Mouse (Mus musculus): ENCODE data around the gene Irgc1.
"Not testable (repeated sequence)": the region's sequence is repeated elsewhere in the genome, so short reads cannot be mapped to it uniquely, and the experiment has no call there.

Gene Irgc1

DNA sequence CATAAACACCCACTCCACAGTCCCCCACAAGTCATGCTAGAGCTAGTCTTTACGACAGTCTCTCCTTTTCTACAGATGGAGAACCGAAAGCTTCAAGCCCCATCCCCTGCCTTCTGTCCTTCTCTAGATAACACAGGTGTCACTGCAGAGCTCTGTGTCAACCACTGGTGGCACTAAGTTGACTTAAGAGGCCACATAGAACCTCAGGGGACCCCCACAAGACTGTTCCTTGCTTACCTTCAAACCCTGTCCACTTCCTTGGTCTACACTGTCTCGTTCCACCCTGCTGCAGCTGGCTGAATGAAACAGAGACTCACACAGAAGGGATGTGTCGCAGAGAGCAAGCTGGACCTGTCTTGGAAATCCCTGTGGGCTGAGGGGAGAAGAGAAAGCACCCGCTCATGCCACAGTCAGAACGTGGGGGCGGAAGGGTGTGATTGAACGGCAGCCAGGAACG, at the start of gene Irgc1:
Gene Irgc1 (minus strand): TSS at position 443 of the 457 bp plus-strand sequence.
- DNase-seq (ENCODE audit: low read depth, low spot score) = no peak

DNA sequence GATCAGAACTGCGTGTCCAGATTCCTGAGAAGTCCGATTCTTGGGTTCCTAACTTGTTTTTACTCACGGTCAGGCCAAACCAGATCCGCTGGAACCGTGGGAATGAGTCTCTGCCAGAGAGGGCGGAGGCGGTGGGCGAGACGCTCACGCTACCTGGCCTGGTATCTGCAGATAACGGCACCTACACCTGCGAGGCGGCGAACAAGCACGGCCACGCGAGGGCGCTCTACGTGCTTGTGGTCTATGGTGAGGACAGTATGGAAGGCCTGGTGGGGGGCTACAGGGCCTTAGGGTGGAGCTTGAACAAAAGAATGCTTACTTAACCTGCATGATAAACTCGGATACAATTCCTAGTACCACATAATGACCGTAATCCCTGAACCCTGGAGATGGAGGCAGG, 49.4 kb upstream of the Irgc1 start:
- no peak for DNase-seq (ENCODE audit: low read depth, low spot score)

DNA sequence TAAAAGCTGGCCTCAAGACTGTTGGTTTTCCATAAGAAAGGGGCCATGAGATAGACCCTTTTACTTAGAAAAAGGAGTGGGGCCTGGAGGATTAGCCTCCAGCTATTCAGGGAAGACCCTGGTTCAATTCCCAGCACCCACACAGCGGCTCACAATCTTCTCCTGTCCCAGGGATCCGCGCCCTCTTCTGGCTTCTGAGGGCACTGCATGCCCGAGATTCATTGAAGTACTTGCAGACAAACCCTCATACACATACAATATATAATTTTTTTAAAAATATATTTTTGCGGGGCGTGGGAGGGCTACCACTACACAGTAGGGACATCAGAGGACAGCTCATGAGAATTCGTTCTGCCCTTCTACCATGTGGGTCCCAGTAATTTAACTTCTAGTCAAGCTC, 48.8 kb upstream of the Irgc1 start:
- no peak for DNase-seq (ENCODE audit: low read depth, low spot score)

DNA sequence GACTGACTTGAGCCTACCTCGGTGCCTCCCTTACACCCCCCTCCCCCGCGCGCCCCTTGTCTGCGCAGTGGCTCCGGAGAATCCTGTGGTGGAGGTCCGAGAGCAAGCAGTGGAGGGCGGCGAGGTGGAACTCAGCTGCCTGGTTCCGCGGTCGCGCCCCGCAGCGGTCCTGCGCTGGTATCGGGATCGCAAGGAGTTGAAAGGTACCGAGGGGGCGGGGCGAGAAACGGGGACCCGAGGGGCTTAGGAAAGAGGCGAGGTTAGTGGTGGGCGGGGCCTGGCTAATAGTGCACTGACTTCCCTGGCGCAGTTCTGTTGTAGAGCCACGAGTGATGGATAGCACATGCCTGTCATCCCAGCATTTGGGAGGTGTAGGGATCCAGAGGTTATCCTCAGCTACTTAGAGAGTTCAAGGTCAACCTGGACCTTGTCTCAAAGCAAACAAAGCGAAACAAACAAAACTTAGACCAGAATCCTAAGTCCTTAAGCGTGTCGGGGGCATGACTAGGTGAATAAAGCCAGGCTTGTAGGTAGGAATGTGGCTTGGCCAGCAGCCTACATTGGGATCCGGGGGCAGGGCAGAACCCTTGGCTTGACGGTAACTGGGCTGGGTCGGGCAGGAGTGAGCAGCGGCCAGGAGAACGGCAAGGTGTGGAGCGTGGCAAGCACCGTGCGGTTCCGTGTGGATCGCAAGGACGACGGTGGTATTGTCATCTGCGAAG, 47.9 kb upstream of the Irgc1 start:
- DNase-seq (ENCODE audit: low read depth, low spot score) = no peak

- DNase-seq (ENCODE audit: low read depth, low spot score) = no peak
These were observed 36.2 kb upstream of the Irgc1 start for GRCm38 (mm10) chr7:24488303-24488702.

DNA sequence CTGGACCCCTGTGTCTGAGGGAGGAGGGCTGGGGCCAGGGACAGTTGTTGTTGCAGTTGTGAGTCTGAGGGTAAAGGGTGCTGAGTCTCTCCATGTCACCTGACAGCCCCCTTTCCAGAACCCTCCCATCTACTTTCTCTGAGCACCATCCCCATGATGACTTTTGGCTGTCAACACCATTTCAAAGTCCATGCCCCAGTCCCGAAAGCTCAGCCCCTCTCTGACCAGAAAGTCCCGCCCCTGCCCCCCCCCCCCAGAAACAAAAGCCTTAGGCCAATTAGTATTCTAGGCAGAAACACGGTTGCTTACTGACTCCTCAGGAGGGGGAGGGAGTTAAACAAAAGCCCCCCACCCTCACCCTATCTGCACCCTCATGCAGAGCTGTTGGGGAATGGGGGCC, 35.3 kb upstream of the Irgc1 start:
- DNase-seq (ENCODE audit: low read depth, low spot score) = no peak

- no peak for DNase-seq (ENCODE audit: low read depth, low spot score)
These were observed 34.6 kb upstream of the Irgc1 start for GRCm38 (mm10) chr7:24486654-24487130.

DNA sequence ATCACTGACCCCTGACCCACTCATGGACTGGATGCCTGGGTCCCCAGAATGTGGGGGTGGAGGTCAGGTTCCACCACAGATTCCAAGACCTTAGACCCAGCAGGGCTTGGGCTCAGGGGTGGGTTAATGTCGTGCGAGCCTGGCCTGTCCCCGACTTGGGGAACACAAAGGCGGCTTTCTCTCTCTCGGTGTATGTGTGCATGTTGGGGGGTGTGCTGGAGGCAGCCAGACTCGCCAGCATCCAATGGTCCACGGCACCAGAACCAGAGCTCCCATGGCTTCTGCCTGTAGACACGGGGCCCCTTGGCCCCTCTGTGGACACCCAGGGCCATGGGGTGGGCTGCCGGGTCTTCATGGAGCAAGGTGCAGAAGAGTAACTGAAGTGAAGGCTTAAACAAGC, 33.4 kb upstream of the Irgc1 start:
- DNase-seq (ENCODE audit: low read depth, low spot score) = no peak

GRCm38 (mm10) chr7:24483291-24483690, 31.2 kb upstream of the Irgc1 start:
- not testable (repeated sequence) for DNase-seq (ENCODE audit: low read depth, low spot score)

GRCm38 (mm10) chr7:24482208-24483020, 30.3 kb upstream of the Irgc1 start:
- DNase-seq (ENCODE audit: low read depth, low spot score) = no peak

DNA sequence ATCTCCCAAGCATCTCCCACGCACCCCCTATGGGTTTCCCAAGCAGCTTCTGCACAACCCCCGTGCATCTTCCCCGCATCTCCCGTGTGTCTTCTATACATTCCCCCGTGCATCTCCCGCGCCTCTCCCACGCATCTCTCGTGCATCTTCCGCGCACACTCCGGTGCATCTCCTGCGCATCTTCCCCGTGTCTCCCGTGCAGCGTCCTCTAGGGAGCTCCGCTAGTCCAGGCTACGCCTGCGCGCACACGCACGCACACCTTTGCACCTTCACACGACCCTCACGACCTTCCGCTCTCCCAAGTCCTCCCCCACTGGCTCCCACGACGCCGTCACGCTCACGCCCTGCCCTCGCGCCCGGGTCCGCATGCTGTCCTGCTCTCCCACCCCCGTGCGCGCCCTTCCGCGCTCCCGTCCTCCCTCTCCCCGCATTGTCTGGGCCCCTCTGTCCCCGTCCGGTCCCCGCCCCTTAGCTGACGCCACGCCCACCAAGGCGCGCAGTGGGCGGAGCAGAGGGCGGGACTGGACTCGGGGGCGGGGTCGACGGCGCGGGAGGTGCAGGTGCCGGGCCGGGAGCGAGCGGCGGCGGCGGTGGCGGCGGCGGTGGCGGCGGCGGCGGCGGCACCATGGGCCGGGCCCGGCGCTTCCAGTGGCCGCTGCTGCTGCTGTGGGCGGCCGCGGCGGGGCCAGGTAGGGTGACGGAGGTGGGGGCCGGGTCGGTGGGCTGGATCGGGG, 29.5 kb upstream of the Irgc1 start, which contains the start of gene Cadm4:
Gene Cadm4 (plus strand): TSS at position 550 of the 734 bp plus-strand sequence.
- no peak for DNase-seq (ENCODE audit: low read depth, low spot score)

GRCm38 (mm10) chr7:24480986-24481473, 28.9 kb upstream of the Irgc1 start:
- no peak for DNase-seq (ENCODE audit: low read depth, low spot score)

DNA sequence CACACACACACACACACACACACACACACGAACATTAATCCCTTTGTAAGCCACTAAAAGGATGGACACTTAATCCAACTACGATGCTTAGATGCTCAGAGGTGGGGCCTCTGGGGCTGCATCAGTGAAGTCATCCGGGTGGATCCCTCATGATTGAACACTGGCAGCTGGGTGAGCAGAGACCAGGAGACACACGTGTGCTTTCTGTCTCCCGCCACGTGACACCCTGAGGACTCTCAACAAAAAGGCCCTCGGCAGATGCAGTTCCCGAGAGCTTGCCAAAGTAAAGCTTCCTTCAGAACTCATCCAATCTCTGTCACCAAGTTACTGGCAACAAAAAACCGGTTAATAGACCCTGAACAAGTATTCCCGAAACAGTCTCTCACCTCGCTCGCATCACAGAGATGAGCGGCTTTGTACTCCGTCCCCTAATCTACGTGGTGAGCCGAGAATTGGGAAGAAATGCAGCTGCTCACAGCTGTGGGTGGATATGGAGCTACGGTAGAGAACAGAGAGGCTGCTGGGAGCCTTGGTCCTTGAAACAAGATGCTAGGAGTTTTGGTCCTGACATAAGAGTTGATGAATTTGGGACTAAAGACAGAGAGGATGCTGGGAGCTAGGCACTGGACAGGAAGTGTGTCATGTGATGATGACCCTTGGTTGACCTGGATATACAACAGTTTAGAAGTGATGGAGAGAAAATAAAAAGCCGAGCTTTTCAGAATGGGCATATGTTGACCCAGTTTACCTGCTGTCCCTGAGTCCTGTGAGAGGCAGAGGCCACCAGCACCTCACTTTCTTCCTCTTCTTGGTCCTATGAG, 28.2 kb upstream of the Irgc1 start:
- peak; percentile 68 for DNase-seq (ENCODE audit: low read depth, low spot score)

DNA sequence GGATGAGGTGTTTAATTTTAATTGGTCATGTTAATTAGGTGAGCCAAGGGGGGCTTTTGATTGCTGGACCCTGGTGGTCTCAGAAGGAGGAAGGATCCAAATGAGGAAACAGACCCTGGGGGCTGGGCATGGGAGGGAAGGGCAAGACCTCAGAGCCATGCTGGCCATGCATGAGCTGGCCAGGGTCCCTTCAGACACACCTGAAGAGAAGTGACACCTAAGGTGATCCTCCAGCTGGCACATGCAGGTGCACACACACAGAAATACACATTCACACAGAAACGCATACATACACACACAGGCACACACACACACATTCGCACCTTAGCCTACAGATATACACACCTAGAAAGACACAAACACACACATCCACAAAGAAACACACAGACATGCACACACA, 27.6 kb upstream of the Irgc1 start:
- DNase-seq (ENCODE audit: low read depth, low spot score) = no peak

GRCm38 (mm10) chr7:24478911-24479310, 26.8 kb upstream of the Irgc1 start:
- no peak for DNase-seq (ENCODE audit: low read depth, low spot score)

DNA sequence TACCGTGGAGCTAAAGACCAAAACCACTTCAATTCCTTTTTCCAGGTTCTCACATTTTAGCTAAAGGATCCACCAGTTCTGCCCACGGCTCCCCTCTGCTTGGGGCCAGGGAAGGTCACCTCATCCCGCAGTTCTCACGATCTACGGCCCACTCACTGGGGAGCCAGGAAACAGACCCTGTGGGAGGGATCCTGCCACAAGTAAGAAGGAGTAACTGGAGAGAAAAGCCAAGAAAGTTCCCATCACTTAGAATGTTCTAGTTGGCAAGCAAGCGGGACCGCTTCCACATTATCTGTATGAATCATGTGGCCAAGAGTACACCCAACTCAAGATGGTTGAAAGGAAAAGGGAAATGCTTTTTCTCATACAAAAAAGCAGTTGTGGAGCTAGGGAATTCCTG, 24.8 kb upstream of the Irgc1 start:
- no peak for DNase-seq (ENCODE audit: low read depth, low spot score)

DNA sequence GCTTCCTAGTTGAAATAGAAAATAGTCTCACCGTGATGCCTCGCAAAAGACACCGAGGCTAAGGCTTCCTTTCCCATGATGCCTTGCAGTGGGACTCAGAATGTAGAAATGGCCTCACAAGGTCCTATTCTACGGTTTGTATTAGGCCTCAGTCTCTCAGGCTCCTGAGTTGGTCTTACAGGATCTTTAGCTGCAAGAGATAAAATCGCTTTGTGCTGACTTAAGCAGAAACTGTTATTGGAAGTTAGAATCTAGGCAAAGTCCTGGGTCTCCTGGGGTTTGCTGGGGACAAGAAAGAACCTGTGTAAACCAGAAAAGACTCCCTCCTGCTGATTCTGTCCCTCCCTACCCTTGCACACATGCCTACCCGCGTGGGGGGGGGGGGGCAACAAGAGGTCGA, 24.2 kb upstream of the Irgc1 start:
- no peak for DNase-seq (ENCODE audit: low read depth, low spot score)

DNA sequence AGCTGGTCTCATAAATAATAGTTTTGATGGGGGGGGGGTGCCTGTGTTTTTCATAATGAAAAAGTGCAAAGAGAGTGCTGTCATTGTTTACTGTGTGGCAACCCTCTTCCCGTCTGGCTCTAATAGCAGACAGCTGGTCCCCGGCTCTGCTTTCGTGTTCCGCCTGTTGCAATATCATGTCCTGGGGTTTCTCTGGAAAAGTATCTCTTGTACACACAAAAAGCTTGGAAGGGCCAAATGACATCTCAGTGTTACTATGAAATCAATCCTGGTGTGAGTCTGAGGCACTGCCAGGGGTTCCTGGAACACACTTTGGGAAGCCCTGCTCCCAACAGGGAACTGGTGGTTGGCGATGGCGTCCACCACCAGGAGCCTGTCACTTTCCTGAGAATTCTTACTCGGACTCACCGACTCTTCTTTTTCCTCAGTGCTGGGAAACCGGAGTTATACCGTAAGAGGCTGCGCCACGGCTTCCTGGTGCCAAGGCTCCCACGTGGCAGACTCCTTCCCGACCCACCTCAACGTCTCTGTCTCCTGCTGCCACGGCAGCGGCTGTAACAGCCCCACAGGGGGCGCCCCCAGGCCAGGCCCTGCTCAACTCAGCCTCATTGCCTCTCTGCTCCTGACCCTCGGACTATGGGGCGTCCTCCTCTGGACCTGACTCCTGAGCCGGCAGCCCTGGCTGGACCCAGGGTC, 22.9 kb upstream of the Irgc1 start:
- no peak for DNase-seq (ENCODE audit: low read depth, low spot score)

DNA sequence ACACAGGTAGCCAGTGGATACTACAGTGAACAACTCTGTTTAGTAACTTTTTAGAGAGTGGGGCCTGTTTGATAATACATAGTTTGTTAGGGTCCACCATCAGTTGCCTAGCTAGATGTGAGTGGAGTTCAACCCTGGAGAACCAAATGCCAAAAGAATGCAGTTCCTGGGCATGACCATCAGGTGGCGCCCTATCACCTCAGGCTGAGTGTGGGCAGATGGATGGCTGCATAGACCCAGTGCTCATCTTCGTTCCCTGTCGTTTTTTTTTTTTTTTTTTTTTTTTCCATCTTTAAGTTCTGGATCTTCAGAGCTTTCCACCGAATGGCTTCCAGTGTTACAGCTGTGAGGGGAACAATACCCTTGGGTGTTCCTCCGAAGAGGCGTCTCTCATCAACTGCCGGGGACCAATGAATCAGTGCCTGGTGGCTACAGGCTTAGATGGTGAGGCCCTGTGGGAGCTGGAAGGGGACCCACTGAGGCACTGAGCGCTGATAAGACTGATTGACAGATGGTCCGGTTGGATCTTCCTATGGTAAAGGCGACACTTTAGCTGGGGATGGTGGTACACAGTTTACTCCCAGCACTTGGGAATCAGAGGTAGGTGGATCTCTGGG, 21.9 kb upstream of the Irgc1 start:
- DNase-seq (ENCODE audit: low read depth, low spot score) = no peak

- DNase-seq (ENCODE audit: low read depth, low spot score) = no peak
These were observed 20.8 kb upstream of the Irgc1 start for GRCm38 (mm10) chr7:24472937-24473336.
